Mouse (Mus musculus): ENCODE measurements at regions not wholly inside any gene's neighbourhood (a gene's known extent, or its start where the extent isn't known, plus 50 kb on each side); places are given as distances from the start of the nearest gene placed in this dataset.

GRCm38 (mm10) chr3:40159591-40160145 lies 371.4 kb upstream of the Intu start:
- TF ChIP-seq POLR2A (IDR thresholded peaks at IDR 0.05; ENCODE audit: control insufficient read depth, low read depth, low read length) (no peak), CTCF (IDR thresholded peaks at IDR 0.05; ENCODE audit: control insufficient read depth, insufficient read depth, insufficient replicate concordance, low read depth, low read length) (no peak)

Data from testis, adult 2 months (tissue).